Mouse (Mus musculus) myocyte (in vitro differentiated cells): Measurements from ENCODE around the gene Dusp11.
"Not testable (repeated sequence)": the region's sequence is repeated elsewhere in the genome, so short reads cannot be mapped to it uniquely, and the experiment has no call there.

Experiments
- CEBPB ChIP-seq: IDR thresholded peaks from 2 replicates; pipeline ENCODE4 v1.6.1; 2011; ENCODE audit warnings: mild to moderate bottlenecking, moderate library complexity; ENCODE audit not compliant: poor library complexity, insufficient read depth, severe bottlenecking
- E2F4 ChIP-seq: IDR thresholded peaks from one replicate; pipeline ENCODE4 v1.6.1; 2011; ENCODE audit warnings: mild to moderate bottlenecking, control low read depth, moderate library complexity; ENCODE audit not compliant: insufficient read depth
- MAX ChIP-seq: IDR thresholded peaks from one replicate; pipeline ENCODE4 v1.6.1; 2011; ENCODE audit warnings: low read depth, mild to moderate bottlenecking, control low read depth
- MYOD1 ChIP-seq, 3 experiments: IDR thresholded peaks; one replicate each; pipeline ENCODE4 v1.6.1; 2011; ENCODE audit warnings: control low read depth in 2 of 3, low read depth in 2 of 3, mild to moderate bottlenecking in 2 of 3, moderate library complexity in 1 of 3; ENCODE audit not compliant: insufficient read length in 2 of 3, control insufficient read depth in 1 of 3
- MYOG ChIP-seq, 3 experiments: IDR thresholded peaks; one replicate each; pipeline ENCODE4 v1.6.1; 2011; ENCODE audit warnings: control low read depth in 2 of 3, low read depth in 2 of 3, mild to moderate bottlenecking in 2 of 3; ENCODE audit not compliant: insufficient read length in 2 of 3, control insufficient read depth in 1 of 3, insufficient read depth in 1 of 3
- POLR2A ChIP-seq: IDR thresholded peaks from one replicate; pipeline ENCODE4 v1.6.1; 2011; ENCODE audit warnings: low read depth, mild to moderate bottlenecking, control low read depth, moderate library complexity; ENCODE audit not compliant: insufficient read length
- POLR2AphosphoS2 ChIP-seq: IDR thresholded peaks from one replicate; pipeline ENCODE4 v1.6.1; 2011; ENCODE audit warnings: low read depth, control low read depth; ENCODE audit not compliant: insufficient read length
- SRF ChIP-seq: IDR thresholded peaks from one replicate; pipeline ENCODE4 v1.6.1; 2011; ENCODE audit warnings: low read depth; ENCODE audit not compliant: control insufficient read depth, insufficient read length
- TCF12 ChIP-seq: IDR thresholded peaks from one replicate; pipeline ENCODE4 v1.6.1; 2011; ENCODE audit warnings: mild to moderate bottlenecking, control low read depth; ENCODE audit not compliant: poor library complexity, insufficient read depth, severe bottlenecking
- USF1 ChIP-seq: IDR thresholded peaks from one replicate; pipeline ENCODE4 v1.6.1; 2011; ENCODE audit warnings: low read depth, mild to moderate bottlenecking, control low read depth, moderate library complexity

- TF ChIP-seq POLR2A; POLR2AphosphoS2; E2F4; CEBPB; MYOG (IDR thresholded peaks at IDR 0.05; ENCODE audit: control insufficient read depth in 1 of 3, insufficient read depth in 1 of 3, insufficient read length in 2 of 3, low read depth in 2 of 3); TCF12; MAX; MYOD1 (IDR thresholded peaks at IDR 0.05; ENCODE audit: control insufficient read depth in 1 of 3, insufficient read length in 2 of 3, low read depth in 2 of 3); SRF; USF1: not testable (repeated sequence)
Measured at GRCm38 (mm10) chr6:85918341-85918740, 43.1 kb downstream of the Dusp11 start.
